Mouse (Mus musculus) heart, embryonic 14.5 days (tissue): ENCODE data around the gene Cenpn. TPM values are rescaled to one million over a fixed set of nuclear protein-coding genes. Genes with fewer than 3 reads are reported as not detected.

Source experiments
- ATAC-seq: fragments of 200-750 bp; cut with Nextera tagmentation; 2 replicates; pipeline ENCODE4 v1.8.0; 2017; ENCODE audit warnings: low read depth, moderate TSS enrichment; ENCODE audit not compliant: insufficient number of reproducible peaks, insufficient read depth, low FRiP score
- H3K27ac ChIP-seq, 2 experiments: fragments of 200-500 bp in 1 of 2; fragments of 300-500 bp in 1 of 2; sonication (generic) in 1 of 2; replicated peaks in 1 of 2; 2 replicates each; pipeline ENCODE4 v1.5.1; 2012 to 2014; ENCODE audit warnings: low read depth in 2 of 2, low read length in 2 of 2, control low read depth in 1 of 2, mild to moderate bottlenecking in 1 of 2, mixed read lengths in 1 of 2; ENCODE audit not compliant: control insufficient read depth in 1 of 2, insufficient read depth in 1 of 2
- H3K27me3 ChIP-seq: fragments of 300-500 bp; sonication (generic); 2 replicates; pipeline ENCODE4 v1.6.1; 2014; ENCODE audit warnings: mild to moderate bottlenecking, low read length, control low read depth; ENCODE audit not compliant: control insufficient read depth, insufficient read depth
- H3K36me3 ChIP-seq: fragments of 300-500 bp; sonication (generic); 2 replicates; pipeline ENCODE4 v1.6.1; 2014; ENCODE audit warnings: mild to moderate bottlenecking, control low read depth, low read length, mixed read lengths; ENCODE audit not compliant: control insufficient read depth, insufficient read depth
- H3K4me1 ChIP-seq, 2 experiments: fragments of 200-500 bp in 1 of 2; fragments of 300-500 bp in 1 of 2; sonication (generic) in 1 of 2; 2 replicates each; pipeline ENCODE4 v1.6.1; 2012 to 2014; ENCODE audit warnings: low read length in 2 of 2, control low read depth in 1 of 2, mixed read lengths in 1 of 2; ENCODE audit not compliant: control insufficient read depth in 2 of 2, insufficient read depth in 2 of 2
- H3K4me2 ChIP-seq: fragments of 300-500 bp; sonication (generic); 2 replicates; pipeline ENCODE4 v1.6.1; 2014; ENCODE audit warnings: mild to moderate bottlenecking, low read length
- H3K4me3 ChIP-seq, 2 experiments: fragments of 200-500 bp in 1 of 2; fragments of 300-500 bp in 1 of 2; sonication (generic) in 1 of 2; 2 replicates each; pipeline ENCODE4 v1.5.1; 2012 to 2014; ENCODE audit warnings: low read length in 2 of 2, mild to moderate bottlenecking in 2 of 2, control low read depth in 1 of 2, low read depth in 1 of 2, moderate library complexity in 1 of 2; ENCODE audit not compliant: control insufficient read depth in 1 of 2, insufficient read depth in 1 of 2
- H3K9ac ChIP-seq: fragments of 300-500 bp; sonication (generic); 2 replicates; pipeline ENCODE4 v1.6.1; 2014; ENCODE audit warnings: mild to moderate bottlenecking, low read length
- H3K9me3 ChIP-seq: fragments of 300-500 bp; sonication (generic); 2 replicates; pipeline ENCODE4 v1.6.1; 2016; ENCODE audit warnings: low read length, control low read depth; ENCODE audit not compliant: control insufficient read depth
- WGBS: fragments of 180-500 bp; shearing (Covaris S2); extraction: QIAGEN DNeasy Blood & Tissue Kit; methylation state at CpG from one replicate; pipeline ENCODE4 v1.1.7; 2014; 5-methylcytosine and 5-hydroxymethylcytosine counted together
- polyA plus RNA-seq: library from polyadenylated mRNA; unstranded; fragments of >200 nt; fragmentation: Nextera tagmentation; extraction: Ambion mirVana; gene quantifications from 2 replicates; pipeline ENCODE4 v1.2.1, GENCODE M21; 2014

Gene Cenpn
- polyA plus RNA-seq, 1 experiment from 2014 or later, result 24.2 TPM

DNA sequence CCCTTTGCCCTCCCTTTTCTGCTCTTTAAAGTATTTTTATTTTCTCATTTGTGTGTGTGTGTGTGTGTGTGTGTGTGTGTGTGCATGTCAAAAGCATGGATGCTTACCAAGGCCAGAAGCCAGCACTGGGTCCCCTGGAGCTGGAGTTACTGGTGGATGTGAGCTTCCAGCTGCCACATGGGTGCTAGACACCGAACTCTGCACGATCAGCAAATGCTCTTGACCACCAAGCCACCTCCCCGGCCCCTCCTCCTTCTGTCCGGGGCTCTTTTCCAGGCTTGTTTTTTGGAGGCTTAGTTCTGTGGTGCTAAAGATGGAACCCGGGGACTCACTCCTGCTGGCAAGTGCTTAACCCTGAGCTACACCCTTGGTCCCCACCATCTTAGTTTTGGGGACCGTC, 25.3 kb downstream of the Cenpn start:
- H3K36me3 ChIP-seq, result no peaks in the 10 kb centered on the region
- no peaks in the 10 kb centered on the region for H3K9me3 ChIP-seq
- peak overlapping the region; percentile 61 for H3K9ac ChIP-seq
- no peak for ATAC-seq
- H3K27me3 ChIP-seq, result no peaks in the 10 kb centered on the region
- 47% methylated on average over 6 of the region's 6 CpGs for WGBS
- H3K4me3 ChIP-seq, result peak overlapping the region; percentile 22 to 30; a peak in 3 of 4 replicates
- H3K27ac ChIP-seq, result peak overlapping the region; percentile 82 to 90
- peak overlapping the region; percentile 97 for H3K4me2 ChIP-seq
- H3K4me1 ChIP-seq, result peaks cover 29 to 57% of the 10 kb centered on the region in 2 experiments

DNA sequence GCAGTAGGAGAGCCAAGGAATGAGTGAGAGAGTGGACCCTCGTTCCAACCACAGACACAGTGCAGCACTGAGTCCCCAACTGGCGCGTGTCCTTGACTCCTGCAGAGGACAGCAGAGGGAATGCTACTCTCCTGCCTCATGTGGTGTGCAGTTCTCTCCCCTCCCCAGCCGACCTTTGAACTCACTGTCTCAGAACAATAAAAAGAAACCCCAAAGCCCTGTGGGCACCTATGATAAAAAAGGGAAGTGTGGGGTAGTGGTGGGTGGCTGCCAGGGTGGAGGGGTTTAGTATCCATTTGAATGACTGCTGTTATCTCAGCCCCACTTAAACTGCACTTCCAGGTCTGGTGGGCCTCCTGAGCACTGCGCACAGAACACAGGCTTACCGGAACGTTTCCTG, 26.1 kb downstream of the Cenpn start:
- H3K36me3 ChIP-seq, result no peaks in the 10 kb centered on the region
- H3K9me3 ChIP-seq, result no peaks in the 10 kb centered on the region
- H3K4me3 ChIP-seq, result no peak overlapping the region
- WGBS, result 42% methylated on average over 7 of the region's 7 CpGs
- peak overlapping the region; percentile 23 for H3K4me2 ChIP-seq
- H3K4me1 ChIP-seq, result peaks cover 29 to 59% of the 10 kb centered on the region in 2 experiments
- no peak overlapping the region; the same call in 1 of the 2 replicates for H3K9ac ChIP-seq
- no peaks in the 10 kb centered on the region for H3K27me3 ChIP-seq
- ATAC-seq, result no peak
- peak overlapping the region; percentile 28 to 90 for H3K27ac ChIP-seq

DNA sequence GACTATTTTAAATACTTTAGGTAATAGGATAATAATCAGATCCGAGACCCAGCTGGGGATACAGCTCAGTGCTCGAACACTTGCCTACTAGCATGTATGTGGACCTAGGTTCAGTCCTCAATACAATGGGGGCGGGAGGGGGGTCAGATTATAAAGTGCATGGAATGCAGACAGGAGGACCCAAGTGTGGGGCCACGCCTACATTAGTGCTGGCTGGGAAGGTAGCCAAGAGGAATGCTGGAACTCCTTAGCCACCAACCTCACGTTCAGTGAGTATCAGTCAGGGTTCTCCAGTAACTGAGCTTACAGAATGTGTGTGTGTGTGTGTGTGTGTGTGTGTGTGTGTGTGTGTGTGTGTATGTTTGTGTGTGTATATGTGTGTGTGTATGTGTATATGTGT, 29.8 kb downstream of the Cenpn start:
- Histone ChIP-seq H3K27ac (no peak overlapping the region), H3K9me3 (no peaks in the 10 kb centered on the region), H3K36me3 (peaks cover 36% of the 10 kb centered on the region), H3K4me1 (peaks cover 18 to 34% of the 10 kb centered on the region in 2 experiments), H3K27me3 (no peaks in the 10 kb centered on the region), H3K9ac (no peak overlapping the region), H3K4me3 (no peak overlapping the region), H3K4me2 (no peak overlapping the region)
- ATAC-seq, result peak; percentile 47; the same call in 1 of the 2 replicates
- 34% methylated on average over 5 of the region's 5 CpGs for WGBS

DNA sequence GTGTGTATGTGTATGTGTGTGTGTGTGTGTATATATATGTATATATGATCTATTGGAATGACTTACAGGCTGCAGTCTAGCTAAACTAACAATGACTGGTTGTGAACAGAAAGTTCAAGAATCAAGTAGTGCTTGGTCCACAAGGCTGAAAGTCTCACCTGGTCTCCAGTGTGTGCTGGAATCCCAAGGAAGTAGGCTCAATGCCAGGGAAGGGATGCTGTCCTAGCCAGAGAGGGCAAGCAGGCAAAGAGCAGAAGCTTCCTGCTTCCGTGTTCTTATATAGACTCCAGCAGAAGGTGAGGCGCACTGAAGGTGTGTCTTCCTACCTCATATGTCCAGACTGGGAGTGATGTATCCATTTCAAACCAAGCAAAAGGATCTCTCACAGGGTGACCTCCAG, 30.2 kb downstream of the Cenpn start:
- Histone ChIP-seq H3K4me1 (peaks cover 14 to 30% of the 10 kb centered on the region in 2 experiments), H3K4me3 (no peak overlapping the region), H3K4me2 (no peak overlapping the region), H3K9ac (no peak overlapping the region), H3K27me3 (no peaks in the 10 kb centered on the region), H3K9me3 (no peaks in the 10 kb centered on the region), H3K27ac (no peak overlapping the region), H3K36me3 (peaks cover 40% of the 10 kb centered on the region)
- 88% methylated on average over 2 of the region's 2 CpGs for WGBS
- ATAC-seq, result no peak

DNA sequence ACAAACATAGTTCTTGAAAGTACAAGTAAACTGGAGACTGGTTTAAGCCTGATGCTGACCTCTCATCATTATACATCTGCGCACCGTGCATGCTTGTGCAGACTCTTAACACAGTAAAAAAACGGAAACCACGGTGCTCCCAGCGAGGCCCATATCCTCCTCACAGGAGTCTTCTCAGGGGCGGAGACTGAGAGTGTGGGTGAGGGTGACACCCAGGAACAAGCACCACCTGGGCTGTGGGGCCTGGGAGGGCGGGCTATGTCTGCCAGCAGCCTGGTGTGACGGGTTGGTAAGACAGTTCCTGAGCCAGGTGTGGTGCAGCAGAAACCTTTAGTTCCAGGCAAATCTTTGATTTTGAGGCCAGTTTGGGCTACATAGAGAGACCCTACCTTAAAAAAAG, 30.9 kb downstream of the Cenpn start:
- H3K9ac ChIP-seq, result no peak overlapping the region
- no peaks in the 10 kb centered on the region for H3K9me3 ChIP-seq
- H3K4me1 ChIP-seq, result peaks cover 10 to 24% of the 10 kb centered on the region in 2 experiments
- H3K27me3 ChIP-seq, result no peaks in the 10 kb centered on the region
- ATAC-seq, result no peak
- no peak overlapping the region for H3K4me3 ChIP-seq
- WGBS, result 92% methylated on average over 8 of the region's 8 CpGs
- H3K36me3 ChIP-seq, result peaks cover 47% of the 10 kb centered on the region
- H3K4me2 ChIP-seq, result no peak overlapping the region
- H3K27ac ChIP-seq, result no peak overlapping the region

DNA sequence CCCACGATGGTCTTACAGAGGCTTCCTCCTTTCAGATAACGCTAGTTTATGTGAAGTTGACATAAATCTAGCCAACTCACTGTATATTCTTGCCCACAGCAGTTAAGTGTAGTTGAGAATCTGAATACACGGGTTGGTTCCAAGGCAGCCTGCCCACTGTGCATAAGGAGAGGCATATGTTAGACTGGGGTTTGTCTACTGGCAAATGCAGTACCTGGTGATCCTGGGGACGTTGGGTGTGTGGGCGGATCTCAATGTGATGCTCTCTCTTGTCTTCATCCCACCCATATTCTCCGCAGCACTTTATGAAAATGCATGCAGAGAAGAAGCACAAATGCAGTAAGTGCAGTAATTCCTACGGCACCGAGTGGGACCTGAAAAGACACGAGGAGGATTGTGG, 32.9 kb downstream of the Cenpn start:
- no peak for ATAC-seq
- no peak overlapping the region for H3K27ac ChIP-seq
- no peak overlapping the region for H3K4me2 ChIP-seq
- no peaks in the 10 kb centered on the region for H3K9me3 ChIP-seq
- 93% methylated on average over 9 of the region's 9 CpGs for WGBS
- no peak overlapping the region for H3K9ac ChIP-seq
- no peaks in the 10 kb centered on the region for H3K27me3 ChIP-seq
- peaks cover 67% of the 10 kb centered on the region for H3K36me3 ChIP-seq
- no peak overlapping the region for H3K4me3 ChIP-seq
- peaks cover 4 to 14% of the 10 kb centered on the region in 2 experiments; a peak in 3 of 4 replicates for H3K4me1 ChIP-seq

DNA sequence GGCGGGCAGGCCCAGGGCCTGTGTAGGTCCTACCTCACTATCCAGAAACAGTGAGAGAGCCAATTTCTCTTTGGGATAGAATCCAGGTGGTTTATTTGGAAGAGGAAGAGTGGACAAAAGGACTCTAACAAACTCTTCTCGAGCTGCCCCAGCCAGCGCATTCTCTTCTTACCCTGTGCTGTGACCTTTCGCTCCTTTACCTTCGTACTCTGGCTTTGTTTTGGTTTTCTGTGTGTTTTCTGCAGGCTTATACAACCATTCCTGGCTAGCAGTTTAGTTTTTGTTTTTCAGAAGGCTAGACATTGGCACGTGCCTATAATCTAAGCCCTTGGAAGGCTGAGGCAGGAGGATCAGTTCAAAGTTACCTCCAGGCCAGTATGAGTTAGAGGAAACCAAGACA, 48.0 kb downstream of the Cenpn start:
- H3K27me3 ChIP-seq, result no peaks in the 10 kb centered on the region
- H3K4me1 ChIP-seq, result no peaks in the 10 kb centered on the region
- no peaks in the 10 kb centered on the region for H3K36me3 ChIP-seq
- ATAC-seq, result no peak
- no peak overlapping the region for H3K4me2 ChIP-seq
- no peaks in the 10 kb centered on the region for H3K9me3 ChIP-seq
- WGBS, result 87% methylated on average over 6 of the region's 6 CpGs
- no peak overlapping the region for H3K9ac ChIP-seq
- no peak overlapping the region for H3K27ac ChIP-seq
- no peak overlapping the region for H3K4me3 ChIP-seq

DNA sequence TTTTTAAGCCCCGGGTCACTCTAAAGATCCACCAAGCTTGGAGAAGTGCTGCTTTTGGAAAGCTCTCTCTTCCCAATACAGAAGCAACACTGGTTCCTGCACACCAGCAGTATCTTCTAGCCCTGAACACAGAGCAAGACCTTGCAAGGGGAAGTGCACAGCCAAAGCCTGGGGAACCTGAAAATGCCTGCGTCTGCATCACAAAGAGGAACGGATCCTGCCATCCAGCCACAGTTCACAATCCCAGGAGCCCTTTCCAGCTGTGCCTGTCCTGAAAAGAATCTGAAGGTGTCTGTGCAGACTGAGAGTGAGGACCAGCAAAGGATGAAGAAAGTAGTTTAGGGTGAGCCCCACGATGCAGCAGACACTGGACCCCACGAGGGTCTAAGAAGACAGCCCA, 53.5 kb downstream of the Cenpn start:
- H3K9me3 ChIP-seq, result no peaks in the 10 kb centered on the region
- no peak overlapping the region for H3K4me2 ChIP-seq
- WGBS, result 41% methylated on average over 5 of the region's 5 CpGs
- H3K36me3 ChIP-seq, result no peaks in the 10 kb centered on the region
- no peak overlapping the region for H3K27ac ChIP-seq
- H3K4me1 ChIP-seq, result peaks cover 8 to 11% of the 10 kb centered on the region in 2 experiments
- H3K9ac ChIP-seq, result no peak overlapping the region
- H3K27me3 ChIP-seq, result no peaks in the 10 kb centered on the region
- ATAC-seq, result no peak
- H3K4me3 ChIP-seq, result no peak overlapping the region
